12 mouse cellular contexts compared by ENCODE assay signal in genomic region chr3:87765631-87766283, GRCm38 (mm10). TPM values are rescaled to one million over a fixed set of nuclear protein-coding genes. Genes with fewer than 3 reads are reported as not detected.
A peak's percentile ranks its signal among the peaks of the same experiment; 100 is the strongest.
DNase-seq lines count a peak whose midpoint lies in the region; ATAC-seq lines count a peak whose summit lies in the region.
"Had no signal": no experiment of that assay in that cellular context is flagged by ENCODE, and none has a peak within 500 bp of the region (broad histone marks: within the 10 kb centered on the region; RNA-seq: fewer than 3 reads in every experiment).

No protein-coding gene starts in this region.

- no peak overlapping the region for H3K4me2 ChIP-seq in midbrain, embryonic 12.5 days (replicated peaks)
- no peak overlapping the region for H3K4me2 ChIP-seq in midbrain, embryonic 11.5 days
- H3K4me2 ChIP-seq in intestine, embryonic 15.5 days (replicated peaks), result peak overlapping the region; percentile 58
- H3K4me2 ChIP-seq in stomach, embryonic 15.5 days, result peak overlapping the region; percentile 75

- 0 out of 2 replicates have a peak overlapping the region, but pooled peaks have one; percentile 10 for H3K27ac ChIP-seq in midbrain, embryonic 12.5 days (replicated peaks)
- no peak overlapping the region for H3K27ac ChIP-seq in midbrain, embryonic 11.5 days (ENCODE audit: low read depth, low read length)
- peak overlapping the region; percentile 95 for H3K27ac ChIP-seq in intestine, embryonic 15.5 days
- peak overlapping the region; percentile 91 for H3K27ac ChIP-seq in stomach, embryonic 15.5 days

- H3K9me3 ChIP-seq in midbrain, embryonic 12.5 days, result no peaks in the 10 kb centered on the region
- H3K9me3 ChIP-seq in midbrain, embryonic 11.5 days (ENCODE audit: control insufficient read depth, low read length), result no peaks in the 10 kb centered on the region
- no peaks in the 10 kb centered on the region for H3K9me3 ChIP-seq in intestine, embryonic 15.5 days
- no peaks in the 10 kb centered on the region for H3K9me3 ChIP-seq in stomach, embryonic 15.5 days

- peaks cover 74% of the 10 kb centered on the region for H3K27me3 ChIP-seq in midbrain, embryonic 12.5 days
- H3K27me3 ChIP-seq in midbrain, embryonic 11.5 days (ENCODE audit: control insufficient read depth, insufficient read depth, low read length), result peaks cover 14% of the 10 kb centered on the region
- H3K27me3 ChIP-seq in intestine, embryonic 15.5 days (replicated peaks), result no peaks in the 10 kb centered on the region
- H3K27me3 ChIP-seq in stomach, embryonic 15.5 days (replicated peaks), result no peaks in the 10 kb centered on the region

- no peak overlapping the region for H3K9ac ChIP-seq in midbrain, embryonic 12.5 days (replicated peaks)
- H3K9ac ChIP-seq in midbrain, embryonic 11.5 days (ENCODE audit: low read length), result no peak overlapping the region
- H3K9ac ChIP-seq in intestine, embryonic 15.5 days, result 0 out of 2 replicates have a peak overlapping the region, but pooled peaks have one; percentile 21
- H3K9ac ChIP-seq in stomach, embryonic 15.5 days, result no peak overlapping the region

- ATAC-seq in midbrain, embryonic 12.5 days (ENCODE audit: low FRiP score, low read depth), result no peak
- no peak for ATAC-seq in midbrain, embryonic 11.5 days (ENCODE audit: low FRiP score)
- ATAC-seq in intestine, embryonic 15.5 days, result no peak
- no peak for ATAC-seq in stomach, embryonic 15.5 days (ENCODE audit: insufficient read depth, low FRiP score, low read depth)

- DNase-seq in heart, adult 11 months, result peak; percentile 97
- no peak for DNase-seq in heart, postnatal 14 days
- no peak for DNase-seq in midbrain, embryonic 11.5 days (ENCODE audit: low spot score, missing footprints)
- no peak for DNase-seq in cerebellum, postnatal 4 days (ENCODE audit: low spot score in 2 of 2)
- DNase-seq in layer of hippocampus, postnatal 14 days (ENCODE audit: low spot score in 2 of 2), result no peak
- DNase-seq: cerebellum, adult 11-12 months; layer of hippocampus, postnatal 36 days; right cerebral cortex, postnatal 4 days had no signal

- no peaks in the 10 kb centered on the region for H3K36me3 ChIP-seq in midbrain, embryonic 12.5 days
- no peaks in the 10 kb centered on the region for H3K36me3 ChIP-seq in midbrain, embryonic 11.5 days (ENCODE audit: control insufficient read depth, insufficient read depth, low read length)
- H3K36me3 ChIP-seq in intestine, embryonic 15.5 days, result no peaks in the 10 kb centered on the region
- H3K36me3 ChIP-seq in stomach, embryonic 15.5 days, result no peaks in the 10 kb centered on the region

- intact Hi-C loops in heart, postnatal 14 days (cut with DNase I), result no loop called here

- H3K4me3 ChIP-seq in midbrain, embryonic 12.5 days, result no peak overlapping the region
- H3K4me3 ChIP-seq in midbrain, embryonic 11.5 days (ENCODE audit: low read depth, low read length), result no peak overlapping the region
- no peak overlapping the region for H3K4me3 ChIP-seq in intestine, embryonic 15.5 days (replicated peaks)
- H3K4me3 ChIP-seq in stomach, embryonic 15.5 days (replicated peaks), result no peak overlapping the region

- WGBS in midbrain, embryonic 12.5 days, result 81% methylated on average over 5 of the region's 5 CpGs
- WGBS in midbrain, embryonic 11.5 days, result 76% methylated on average over 5 of the region's 5 CpGs
- 70% methylated on average over 5 of the region's 5 CpGs for WGBS in intestine, embryonic 15.5 days
- WGBS in stomach, embryonic 15.5 days, result 77% methylated on average over 5 of the region's 5 CpGs

- peaks cover 19% of the 10 kb centered on the region for H3K4me1 ChIP-seq in midbrain, embryonic 12.5 days
- H3K4me1 ChIP-seq in midbrain, embryonic 11.5 days (ENCODE audit: control insufficient read depth, insufficient read depth, low read length), result no peaks in the 10 kb centered on the region; the same call in 1 of the 2 replicates
- peaks cover 65% of the 10 kb centered on the region for H3K4me1 ChIP-seq in intestine, embryonic 15.5 days (replicated peaks)
- peaks cover 49% of the 10 kb centered on the region for H3K4me1 ChIP-seq in stomach, embryonic 15.5 days

RNA-seq across cellular contexts. Expression of gene Lrrc71, which starts 17.3 kb away (rescaled TPM):
- total RNA-seq in heart, postnatal 14 days (2021), result under 1 TPM; 0.44 to 0.48 TPM
- polyA plus RNA-seq in midbrain, embryonic 12.5 days (2016; fragmentation: Nextera tagmentation; extraction: Ambion mirVana), result 0.62 and 0.73 TPM in 2 replicates
- 0.08 and 0.21 TPM in 2 replicates for polyA plus RNA-seq in midbrain, embryonic 11.5 days (2014; fragmentation: Nextera tagmentation; extraction: Ambion mirVana)
- 0.36 and 0.48 TPM in 2 replicates for polyA plus RNA-seq in intestine, embryonic 15.5 days (2015; fragmentation: Nextera tagmentation; extraction: Ambion mirVana)
- polyA plus RNA-seq in stomach, embryonic 15.5 days (2015; fragmentation: Nextera tagmentation; extraction: Ambion mirVana), result 0.37 and 0.53 TPM in 2 replicates
- total RNA-seq in layer of hippocampus, postnatal 14 days (2021), result under 1 TPM; 0.60 to 0.81 TPM

RNA-seq across cellular contexts. Expression of gene Ntrk1, which starts 29.2 kb away (rescaled TPM):
- under 1 TPM; 0.29 to 0.31 TPM for total RNA-seq in heart, postnatal 14 days (2021)
- polyA plus RNA-seq in midbrain, embryonic 12.5 days (2016; fragmentation: Nextera tagmentation; extraction: Ambion mirVana), result 3.0 and 3.9 TPM in 2 replicates
- polyA plus RNA-seq in midbrain, embryonic 11.5 days (2014; fragmentation: Nextera tagmentation; extraction: Ambion mirVana), result 2.4 and 3.2 TPM in 2 replicates
- 2.5 and 3.2 TPM in 2 replicates for polyA plus RNA-seq in intestine, embryonic 15.5 days (2015; fragmentation: Nextera tagmentation; extraction: Ambion mirVana)
- 1.9 and 2.2 TPM in 2 replicates for polyA plus RNA-seq in stomach, embryonic 15.5 days (2015; fragmentation: Nextera tagmentation; extraction: Ambion mirVana)
- under 1 TPM; 0.29 to 0.41 TPM for total RNA-seq in layer of hippocampus, postnatal 14 days (2021)
- total RNA-seq: monocyte, adult 5-6 weeks had no signal

RNA-seq across cellular contexts. Expression of gene Insrr, which starts 31.0 kb away (rescaled TPM):
- under 1 TPM; 0.24 TPM for total RNA-seq in heart, postnatal 14 days (2021)
- 1.2 TPM in 2 replicates for polyA plus RNA-seq in midbrain, embryonic 12.5 days (2016; fragmentation: Nextera tagmentation; extraction: Ambion mirVana)
- polyA plus RNA-seq in midbrain, embryonic 11.5 days (2014; fragmentation: Nextera tagmentation; extraction: Ambion mirVana), result 0.51 and 0.71 TPM in 2 replicates
- polyA plus RNA-seq in intestine, embryonic 15.5 days (2015; fragmentation: Nextera tagmentation; extraction: Ambion mirVana), result 0.44 and 0.52 TPM in 2 replicates
- 0.59 and 0.89 TPM in 2 replicates for polyA plus RNA-seq in stomach, embryonic 15.5 days (2015; fragmentation: Nextera tagmentation; extraction: Ambion mirVana)
- under 1 TPM; 0.12 to 0.35 TPM for total RNA-seq in layer of hippocampus, postnatal 14 days (2021)
- total RNA-seq: monocyte, adult 5-6 weeks had no signal

RNA-seq across cellular contexts. Expression of gene Pear1, which starts 58.3 kb away (rescaled TPM):
- total RNA-seq in heart, postnatal 14 days (2021), result 10 to 100 TPM; 25.5 to 32.4 TPM
- polyA plus RNA-seq in midbrain, embryonic 12.5 days (2016; fragmentation: Nextera tagmentation; extraction: Ambion mirVana), result 8.9 and 12.6 TPM in 2 replicates
- polyA plus RNA-seq in midbrain, embryonic 11.5 days (2014; fragmentation: Nextera tagmentation; extraction: Ambion mirVana), result 5.4 and 6.9 TPM in 2 replicates
- 22.6 and 29.5 TPM in 2 replicates for polyA plus RNA-seq in intestine, embryonic 15.5 days (2015; fragmentation: Nextera tagmentation; extraction: Ambion mirVana)
- polyA plus RNA-seq in stomach, embryonic 15.5 days (2015; fragmentation: Nextera tagmentation; extraction: Ambion mirVana), result 23.4 and 25.4 TPM in 2 replicates
- 1 to 10 TPM; 7.4 to 8.2 TPM for total RNA-seq in layer of hippocampus, postnatal 14 days (2021)

Comparison
In these comparisons a context has a peak if more than half of its experiments do, and no peak if none do; other contexts are left out.
1. H3K4me2 ChIP-seq: peak in intestine, embryonic 15.5 days (single experiment) and stomach, embryonic 15.5 days (single experiment); none in midbrain, embryonic 12.5 days (single experiment) and midbrain, embryonic 11.5 days (single experiment).